Mouse (Mus musculus): ENCODE measurements around the gene Kif1b.

Kif1b gene

DNA sequence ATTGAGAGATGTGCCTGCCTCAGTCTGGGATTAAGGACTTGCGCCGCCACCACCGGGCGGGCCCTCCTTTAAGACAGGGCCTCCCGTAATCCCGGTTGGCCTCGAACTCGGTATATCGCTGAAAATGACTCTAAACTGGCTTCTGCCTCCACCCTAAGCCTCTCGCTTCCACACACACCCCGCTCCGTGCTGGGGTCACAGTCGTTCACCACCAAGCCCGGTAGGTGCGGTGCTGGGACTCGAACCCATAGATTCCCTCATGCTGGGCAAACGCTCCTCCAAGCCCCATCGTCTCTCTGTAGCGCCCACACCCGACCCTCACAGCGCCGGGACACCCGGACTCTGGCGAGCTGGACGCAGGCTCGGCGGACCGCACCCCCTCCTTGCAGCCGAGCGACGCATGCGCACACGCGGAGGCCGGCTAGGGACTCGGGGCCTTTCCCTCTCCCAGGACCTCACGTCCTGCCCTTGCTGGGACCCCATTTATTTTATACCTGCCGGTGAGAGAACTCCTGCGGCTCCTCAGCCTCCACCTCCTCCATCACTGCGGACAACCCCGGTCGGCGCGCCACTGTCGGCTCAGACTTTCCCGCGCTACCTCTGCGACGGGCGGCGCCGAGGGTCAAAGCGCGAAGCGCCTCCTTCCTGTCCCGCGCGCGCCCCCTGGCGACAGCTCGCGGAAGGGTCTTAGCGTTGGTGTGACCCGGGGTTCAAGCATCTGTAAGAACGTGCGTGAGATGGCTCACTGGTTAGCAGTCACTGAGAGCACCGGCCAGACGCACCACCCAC lies 170.3 kb downstream of the Kif1b start, which contains the start of gene Cenps:
Cenps (minus strand) TSS at position 648 of the 789 bp plus-strand sequence.
- peak; percentile 91 for DNase-seq (ENCODE audit: low spot score)

DNA sequence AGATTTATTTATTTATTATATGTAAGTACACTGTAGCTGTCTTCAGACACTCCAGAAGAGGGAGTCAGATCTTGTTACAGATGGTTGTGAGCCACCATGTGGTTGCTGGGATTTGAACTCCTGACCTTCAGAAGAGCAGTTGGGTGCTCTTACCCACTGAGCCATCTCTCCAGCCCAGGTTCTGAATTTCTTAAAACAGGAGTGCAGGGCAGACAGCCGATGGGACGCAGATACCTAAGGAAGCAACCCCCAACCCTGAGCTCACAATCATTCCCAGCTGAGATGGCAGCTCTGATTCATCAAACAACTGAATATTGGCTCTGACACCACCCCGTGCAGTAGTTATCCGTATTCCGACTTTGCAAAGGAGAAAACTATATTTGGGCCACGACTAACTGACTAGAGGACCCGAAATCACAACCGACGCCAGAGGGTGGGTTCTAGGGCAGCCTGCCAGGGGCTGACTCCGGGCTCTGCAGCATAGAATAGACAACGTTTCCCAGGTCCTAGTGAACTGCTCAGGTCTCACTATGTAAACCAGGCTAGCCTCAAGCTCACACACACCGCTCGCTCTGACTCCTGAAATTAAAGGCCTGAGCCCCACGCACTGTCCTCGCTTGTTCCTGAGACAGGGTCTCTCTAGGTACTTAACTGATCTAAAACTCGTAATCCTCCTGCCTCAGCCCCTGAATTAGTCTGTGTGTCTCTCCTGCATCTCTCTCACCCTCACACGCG lies 171.2 kb downstream of the Kif1b start:
- no peak for DNase-seq (ENCODE audit: low spot score)

DNA sequence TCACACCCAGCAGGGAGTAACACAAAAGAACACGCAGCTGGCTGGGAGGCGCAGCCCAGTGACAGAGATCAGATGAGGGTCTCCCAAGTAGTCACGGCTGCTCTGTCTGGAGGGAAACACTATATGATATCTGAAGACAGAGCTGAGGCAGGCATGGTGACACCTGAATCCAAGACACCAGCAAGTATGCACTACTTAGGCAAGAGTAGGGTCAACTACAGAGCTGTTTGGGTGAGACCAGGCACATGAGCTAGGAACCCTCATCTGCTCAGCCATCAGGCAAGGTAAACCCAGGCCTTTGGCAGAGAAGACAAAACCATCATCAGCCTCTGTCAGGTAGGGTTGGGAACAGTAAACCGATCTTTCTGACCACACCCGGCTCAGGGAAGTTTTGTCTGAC lies 174.1 kb downstream of the Kif1b start:
- no peak for DNase-seq (ENCODE audit: low spot score)

DNA sequence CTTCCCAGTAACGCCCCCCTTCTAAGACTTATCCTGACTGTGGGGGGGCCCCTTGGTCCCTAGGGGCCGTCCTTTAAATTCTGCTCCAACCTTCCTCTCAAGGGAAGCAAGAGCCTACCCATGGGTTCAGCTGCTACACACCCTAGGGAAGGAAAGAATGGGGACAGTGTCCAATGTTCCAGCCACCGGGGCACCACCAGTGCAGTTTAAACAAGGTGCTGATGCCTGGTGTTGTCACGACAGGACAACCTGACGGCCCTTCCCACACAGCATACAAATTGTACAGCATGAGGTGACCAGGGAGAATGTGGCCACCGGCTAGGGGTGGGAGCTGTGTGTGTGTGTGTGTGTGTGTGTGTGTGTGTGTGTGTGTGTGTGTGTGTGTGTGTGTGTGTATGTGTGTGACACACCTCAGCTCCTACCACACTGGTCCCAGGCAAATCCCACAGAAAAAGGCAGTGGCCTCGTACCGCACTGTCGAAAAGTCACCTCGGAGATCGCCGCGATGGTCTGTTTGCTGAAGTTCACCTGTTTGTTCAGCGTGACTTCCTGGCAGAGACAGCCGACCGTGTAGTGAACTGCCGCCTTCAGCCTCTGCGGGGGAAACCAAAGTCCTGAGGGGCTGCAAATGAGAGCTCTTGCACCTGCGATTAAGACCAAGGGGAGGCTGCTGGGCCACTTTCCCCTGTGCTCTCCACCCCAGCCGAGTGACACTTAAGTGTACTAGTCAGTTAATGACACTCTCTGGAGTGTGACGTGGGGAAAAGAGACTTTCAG lies 175.5 kb downstream of the Kif1b start:
- no peak for DNase-seq (ENCODE audit: low spot score)

DNA sequence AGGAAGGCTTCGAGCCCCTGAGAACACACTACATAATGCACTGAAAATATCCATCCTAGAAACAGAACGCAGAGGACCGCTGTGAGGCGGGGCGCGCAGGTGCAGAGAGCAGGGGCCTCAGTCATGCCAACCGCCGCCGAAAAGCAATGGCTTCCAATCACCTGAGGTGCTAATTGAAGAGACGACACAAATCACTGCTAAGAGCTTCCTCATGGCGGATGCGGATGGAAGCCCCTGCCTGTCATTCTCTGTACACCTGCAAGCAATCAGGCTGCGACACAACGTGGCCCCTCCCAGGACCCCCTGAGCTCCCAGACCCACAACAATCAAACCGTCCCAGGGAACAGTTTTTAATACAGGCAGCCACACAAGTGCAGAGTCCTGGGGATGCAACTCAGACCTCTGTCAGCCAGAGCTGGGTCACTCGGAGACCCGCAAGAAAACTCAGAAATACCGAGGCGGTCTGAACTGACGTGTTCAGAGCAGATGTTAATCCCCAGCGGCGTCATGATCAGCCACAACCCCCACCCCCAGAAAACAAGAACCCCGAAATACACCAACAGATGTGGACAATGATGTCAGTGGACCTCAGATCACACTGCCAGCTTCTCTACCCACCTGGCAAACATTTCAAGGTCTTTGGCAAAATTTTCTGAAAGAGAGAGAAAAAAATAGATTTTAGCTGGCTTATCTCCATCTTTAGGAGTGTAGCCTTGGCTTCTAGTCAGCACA lies 176.3 kb downstream of the Kif1b start:
- DNase-seq (ENCODE audit: low spot score): no peak

DNA sequence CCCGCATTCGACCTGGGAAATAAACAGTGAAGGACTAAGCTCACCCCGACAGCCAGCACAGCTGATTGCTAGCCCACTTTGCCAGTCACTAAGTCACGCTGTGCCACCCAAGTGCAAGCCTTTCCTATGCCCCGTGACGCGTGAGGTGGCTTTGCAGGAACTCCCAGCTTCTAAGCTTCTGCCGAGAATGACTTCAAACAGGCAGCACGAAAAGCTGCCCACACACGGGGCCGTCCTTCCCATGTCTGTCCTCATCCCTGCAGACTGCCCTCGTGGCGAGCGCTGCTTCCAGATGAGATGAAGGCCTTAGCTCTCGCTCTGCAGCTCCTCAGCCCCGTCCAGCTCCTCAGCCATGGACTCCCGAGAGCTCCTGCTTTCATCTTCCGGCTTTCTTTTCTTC lies 179.0 kb downstream of the Kif1b start:
- DNase-seq (ENCODE audit: low spot score): no peak

DNA sequence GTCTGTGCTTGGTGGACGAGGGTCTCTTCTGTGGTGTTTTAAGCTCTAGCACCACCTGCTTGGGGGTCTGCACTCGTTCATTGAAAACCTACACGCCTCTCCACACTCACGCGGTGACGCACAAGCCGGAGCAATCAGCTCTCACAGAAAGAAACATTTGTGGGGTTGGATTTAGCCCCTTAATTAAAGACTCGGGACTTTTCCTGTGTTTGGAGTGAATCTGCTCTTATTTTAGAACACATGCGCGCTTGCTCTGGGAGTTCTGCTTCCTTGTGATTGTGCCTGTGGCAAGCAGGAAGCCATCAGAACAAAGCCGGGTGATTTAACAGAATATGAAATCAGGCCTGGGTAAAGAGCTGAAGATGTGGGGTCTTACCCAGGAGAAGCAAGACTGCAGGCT lies 180.8 kb downstream of the Kif1b start, which contains the start of gene Cort:
Cort (minus strand) TSS at position 101 of the 400 bp plus-strand sequence.
- no peak for DNase-seq (ENCODE audit: low spot score)
